Mouse (Mus musculus) heart, embryonic 16.5 days (tissue): ENCODE results near the gene Krtap28-13. TPM values are rescaled to one million over a fixed set of nuclear protein-coding genes. Genes with fewer than 3 reads are reported as not detected.
A peak's percentile ranks its signal among the peaks of the same experiment; 100 is the strongest.

Experiments used
- ATAC-seq: fragments of 200-750 bp; cut with Nextera tagmentation; replicated peaks from 2 replicates; pipeline ENCODE4 v1.8.0; 2017; ENCODE audit warnings: moderate number of reproducible peaks; ENCODE audit not compliant: insufficient read depth, low FRiP score; ENCODE audit errors: extremely low read depth
- H3K27ac ChIP-seq: fragments of 300-500 bp; sonication (generic); 2 replicates; pipeline ENCODE4 v1.5.1; 2014; ENCODE audit warnings: mild to moderate bottlenecking, low read length, control low read depth, moderate library complexity
- H3K27me3 ChIP-seq: fragments of 300-500 bp; sonication (generic); 2 replicates; pipeline ENCODE4 v1.6.1; 2014; ENCODE audit warnings: low read length, mixed read lengths; ENCODE audit not compliant: control insufficient read depth, insufficient read depth
- H3K36me3 ChIP-seq: fragments of 300-500 bp; sonication (generic); 2 replicates; pipeline ENCODE4 v1.6.1; 2014; ENCODE audit not compliant: control insufficient read depth, insufficient read depth
- H3K4me1 ChIP-seq: fragments of 300-500 bp; sonication (generic); 2 replicates; pipeline ENCODE4 v1.6.1; 2014; ENCODE audit warnings: low read length, mixed read lengths; ENCODE audit not compliant: control insufficient read depth, insufficient read depth
- H3K4me2 ChIP-seq: fragments of 300-500 bp; sonication (generic); 2 replicates; pipeline ENCODE4 v1.6.1; 2014; ENCODE audit warnings: low read depth, mild to moderate bottlenecking, control low read depth, low read length
- H3K4me3 ChIP-seq: fragments of 300-500 bp; sonication (generic); 2 replicates; pipeline ENCODE4 v1.5.1; 2014; ENCODE audit warnings: mild to moderate bottlenecking, control low read depth, low read length
- H3K9ac ChIP-seq: fragments of 300-500 bp; sonication (generic); 2 replicates; pipeline ENCODE4 v1.6.1; 2014; ENCODE audit warnings: low read length, control low read depth
- H3K9me3 ChIP-seq: fragments of 300-500 bp; sonication (generic); replicated peaks from 2 replicates; pipeline ENCODE4 v1.6.1; 2016; ENCODE audit warnings: low read length; ENCODE audit not compliant: control insufficient read depth
- WGBS: fragments of 180-500 bp; shearing (Covaris S2); extraction: QIAGEN DNeasy Blood & Tissue Kit; methylation state at CpG from one replicate; pipeline ENCODE4 v1.1.7; 2014; 5-methylcytosine and 5-hydroxymethylcytosine counted together
- polyA plus RNA-seq: library from polyadenylated mRNA; unstranded; fragments of >200 nt; fragmentation: Nextera tagmentation; extraction: Ambion mirVana; gene quantifications from 2 replicates; pipeline ENCODE4 v1.2.1, GENCODE M21; 2015

The Krtap28-13 gene
- polyA plus RNA-seq, 1 experiment from 2014 or later: not detected

- WGBS: 40% methylated on average over 11 of the region's 11 CpGs
- Histone ChIP-seq H3K9ac (no peak overlapping the region), H3K9me3 (no peaks in the 10 kb centered on the region), H3K36me3 (no peaks in the 10 kb centered on the region), H3K4me3 (peak overlapping the region; percentile 28), H3K4me1 (0 out of 2 replicates have a peak, but pooled peaks cover 2% of the 10 kb centered on the region), H3K27ac (no peak overlapping the region), H3K27me3 (no peaks in the 10 kb centered on the region), H3K4me2 (peak overlapping the region; percentile 41)
- peak; percentile 63 for ATAC-seq
Observed at GRCm38 (mm10) chr1:83076190-83076917, 15.6 kb downstream of the Krtap28-13 start.

- Histone ChIP-seq H3K9me3 (no peaks in the 10 kb centered on the region), H3K9ac (no peak overlapping the region), H3K27me3 (no peaks in the 10 kb centered on the region), H3K4me2 (no peak overlapping the region), H3K4me3 (no peak overlapping the region), H3K27ac (no peak overlapping the region), H3K4me1 (0 out of 2 replicates have a peak, but pooled peaks cover 2% of the 10 kb centered on the region), H3K36me3 (no peaks in the 10 kb centered on the region)
- ATAC-seq: no peak
- WGBS: 72% methylated on average over 6 of the region's 6 CpGs
Observed at GRCm38 (mm10) chr1:83077016-83077415, 16.3 kb downstream of the Krtap28-13 start.

- 81% methylated on average over 2 of the region's 2 CpGs for WGBS
- ATAC-seq: no peak
- no peaks in the 10 kb centered on the region for H3K27me3 ChIP-seq
- H3K9me3 ChIP-seq: no peaks in the 10 kb centered on the region
- H3K4me2 ChIP-seq: no peak overlapping the region
- H3K27ac ChIP-seq: no peak overlapping the region
- H3K9ac ChIP-seq: no peak overlapping the region
- H3K36me3 ChIP-seq: no peaks in the 10 kb centered on the region
- H3K4me1 ChIP-seq: no peaks in the 10 kb centered on the region
- H3K4me3 ChIP-seq: no peak overlapping the region
Observed at GRCm38 (mm10) chr1:83084790-83085189, 24.1 kb downstream of the Krtap28-13 start.

GRCm38 (mm10) chr1:83091268-83091667, 30.5 kb downstream of the Krtap28-13 start:
- Histone ChIP-seq H3K4me3 (no peak overlapping the region), H3K9ac (no peak overlapping the region), H3K4me1 (no peaks in the 10 kb centered on the region; the same call in 1 of the 2 replicates), H3K36me3 (no peaks in the 10 kb centered on the region), H3K27ac (no peak overlapping the region), H3K4me2 (no peak overlapping the region), H3K27me3 (no peaks in the 10 kb centered on the region), H3K9me3 (no peaks in the 10 kb centered on the region)
- ATAC-seq: no peak
- 56% methylated on average over 3 of the region's 3 CpGs for WGBS

GRCm38 (mm10) chr1:83096935-83097334, 36.2 kb downstream of the Krtap28-13 start:
- H3K36me3 ChIP-seq: no peaks in the 10 kb centered on the region
- ATAC-seq: no peak
- 87% methylated on average over 4 of the region's 4 CpGs for WGBS
- H3K9me3 ChIP-seq: no peaks in the 10 kb centered on the region
- H3K9ac ChIP-seq: no peak overlapping the region
- H3K4me1 ChIP-seq: peaks cover 12% of the 10 kb centered on the region
- H3K4me3 ChIP-seq: no peak overlapping the region
- H3K27ac ChIP-seq: no peak overlapping the region
- no peak overlapping the region for H3K4me2 ChIP-seq
- no peaks in the 10 kb centered on the region for H3K27me3 ChIP-seq

- no peaks in the 10 kb centered on the region for H3K27me3 ChIP-seq
- no peak overlapping the region for H3K9ac ChIP-seq
- H3K9me3 ChIP-seq: no peaks in the 10 kb centered on the region
- H3K4me3 ChIP-seq: no peak overlapping the region
- H3K36me3 ChIP-seq: no peaks in the 10 kb centered on the region
- H3K27ac ChIP-seq: peak overlapping the region; percentile 62; the same call in 1 of the 2 replicates
- H3K4me2 ChIP-seq: no peak overlapping the region
- 76% methylated on average over 2 of the region's 2 CpGs for WGBS
- no peak for ATAC-seq
- H3K4me1 ChIP-seq: peaks cover 12% of the 10 kb centered on the region
Observed at GRCm38 (mm10) chr1:83099160-83099559, 38.4 kb downstream of the Krtap28-13 start.

GRCm38 (mm10) chr1:83099580-83100137, 38.9 kb downstream of the Krtap28-13 start:
- WGBS: 50% methylated on average over 7 of the region's 7 CpGs
- H3K27me3 ChIP-seq: no peaks in the 10 kb centered on the region
- H3K4me3 ChIP-seq: no peak overlapping the region
- H3K9me3 ChIP-seq: no peaks in the 10 kb centered on the region
- no peak overlapping the region for H3K9ac ChIP-seq
- H3K4me2 ChIP-seq: no peak overlapping the region
- no peak; the same call in 1 of the 2 replicates for ATAC-seq
- H3K36me3 ChIP-seq: no peaks in the 10 kb centered on the region
- H3K4me1 ChIP-seq: peaks cover 12% of the 10 kb centered on the region
- H3K27ac ChIP-seq: peak overlapping the region; percentile 62

GRCm38 (mm10) chr1:83101891-83102290, 41.2 kb downstream of the Krtap28-13 start:
- H3K27me3 ChIP-seq: no peaks in the 10 kb centered on the region
- H3K27ac ChIP-seq: no peak overlapping the region
- 29% methylated on average over 3 of the region's 3 CpGs for WGBS
- H3K4me3 ChIP-seq: no peak overlapping the region
- peaks cover 12% of the 10 kb centered on the region for H3K4me1 ChIP-seq
- H3K9ac ChIP-seq: no peak overlapping the region
- H3K36me3 ChIP-seq: no peaks in the 10 kb centered on the region
- no peak overlapping the region for H3K4me2 ChIP-seq
- H3K9me3 ChIP-seq: no peaks in the 10 kb centered on the region
- no peak for ATAC-seq

- no peak overlapping the region for H3K27ac ChIP-seq
- H3K9me3 ChIP-seq: no peaks in the 10 kb centered on the region
- 61% methylated on average over 1 of the region's 1 CpGs for WGBS
- peaks cover 3% of the 10 kb centered on the region for H3K4me1 ChIP-seq
- H3K36me3 ChIP-seq: no peaks in the 10 kb centered on the region
- ATAC-seq: no peak
- no peaks in the 10 kb centered on the region for H3K27me3 ChIP-seq
- no peak overlapping the region for H3K4me2 ChIP-seq
- H3K9ac ChIP-seq: no peak overlapping the region
- no peak overlapping the region for H3K4me3 ChIP-seq
Observed at GRCm38 (mm10) chr1:83105464-83105863, 44.7 kb downstream of the Krtap28-13 start.
